Mouse (Mus musculus) heart, adult 2 months (tissue): ENCODE measurements around the gene Ccl5. TPM values are rescaled to one million over a fixed set of nuclear protein-coding genes. Genes with fewer than 3 reads are reported as not detected.
A peak's percentile ranks its signal among the peaks of the same experiment; 100 is the strongest.
"Not testable (repeated sequence)": the region's sequence is repeated elsewhere in the genome, so short reads cannot be mapped to it uniquely, and the experiment has no call there.

Experiments
- DNase-seq, 2 experiments: peaks; one replicate each; pipeline ENCODE4 v3.0.0; 2021
- H3K27ac ChIP-seq: fragments of 200-600 bp; 2 replicates; pipeline ENCODE4 v1.8.1; 2022
- H3K27me3 ChIP-seq: fragments of 200-500 bp; 2 replicates; pipeline ENCODE4 v1.6.1; 2012; ENCODE audit warnings: mild to moderate bottlenecking, low read length, inconsistent platforms, mixed read lengths; ENCODE audit not compliant: control insufficient read depth, insufficient read depth
- H3K36me3 ChIP-seq: fragments of 200-500 bp; 2 replicates; pipeline ENCODE4 v1.6.1; 2012; ENCODE audit warnings: low read length, inconsistent platforms; ENCODE audit not compliant: control insufficient read depth, insufficient read depth
- H3K4me1 ChIP-seq: fragments of 200-500 bp; 2 replicates; pipeline ENCODE4 v1.6.1; 2011; ENCODE audit warnings: low read length; ENCODE audit not compliant: control insufficient read depth, insufficient read depth
- H3K4me3 ChIP-seq: fragments of 200-600 bp; 2 replicates; pipeline ENCODE4 v1.8.1; 2022
- H3K79me2 ChIP-seq: fragments of 200-500 bp; replicated peaks from 2 replicates; pipeline ENCODE4 v1.6.1; 2012; ENCODE audit warnings: mild to moderate bottlenecking, inconsistent platforms, low read length, moderate library complexity, mixed read lengths; ENCODE audit not compliant: control insufficient read depth, insufficient read depth
- H3K9ac ChIP-seq: fragments of 200-500 bp; 2 replicates; pipeline ENCODE4 v1.6.1; 2012; ENCODE audit warnings: low read depth, mild to moderate bottlenecking, control low read depth, inconsistent platforms, low read length, mixed read lengths
- CTCF ChIP-seq: fragments of 200-600 bp; IDR thresholded peaks from 2 replicates; pipeline ENCODE4 v1.8.1; 2022; ENCODE audit warnings: antibody characterized with exemption, mild to moderate bottlenecking, moderate library complexity
- EP300 ChIP-seq: fragments of 200-500 bp; IDR thresholded peaks from 2 replicates; pipeline ENCODE4 v1.6.1; 2011; ENCODE audit warnings: low read depth, low read length, control low read depth; ENCODE audit not compliant: insufficient read depth
- POLR2A ChIP-seq: fragments of 200-500 bp; IDR thresholded peaks from 2 replicates; pipeline ENCODE4 v1.6.1; 2011; ENCODE audit warnings: mild to moderate bottlenecking, low read depth, low read length, control low read depth; ENCODE audit not compliant: insufficient read depth
- WGBS: fragments of 180-500 bp; shearing (Covaris S2); methylation state at CpG from one replicate; pipeline ENCODE4 v1.1.7; 2018; 5-methylcytosine and 5-hydroxymethylcytosine counted together
- intact Hi-C: fragments of 180-260 bp; cut with DNase I; formaldehyde crosslinking; loops from one replicate; pipeline ENCODE4 v1.15.1; 2025
- polyA plus RNA-seq: library from polyadenylated mRNA; depleted of rRNA; stranded (reverse); fragments of >200 nt; gene quantifications from 2 replicates; pipeline ENCODE4 v1.2.3, GENCODE M21; 2012
- total RNA-seq, 2 experiments: library from RNA; stranded (reverse); gene quantifications; 2 replicates each; pipeline ENCODE4 v1.2.3; 2021

The Ccl5 gene
- total and polyA plus RNA-seq, 3 experiments = 0.80 to 20.2 TPM; not detected in 1

DNA sequence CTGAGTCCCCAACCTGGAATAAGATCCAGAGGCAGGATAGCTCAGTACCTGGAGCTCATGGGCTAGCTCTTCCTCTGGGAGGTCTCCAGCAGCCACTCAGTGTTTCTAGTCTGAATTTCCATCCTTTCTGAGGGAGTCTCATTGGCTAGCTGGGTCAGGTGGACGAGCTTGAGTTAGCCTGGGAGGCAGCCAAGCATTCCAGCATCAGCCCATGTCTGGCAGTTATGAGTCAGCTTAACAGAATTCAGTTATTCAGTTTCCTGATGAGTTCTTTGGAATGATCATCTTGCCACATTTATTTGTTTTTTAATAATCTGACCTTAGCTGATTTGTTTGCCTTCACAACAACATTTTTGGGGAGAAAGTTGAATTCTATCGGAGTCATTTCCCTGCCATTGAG, 33.4 kb upstream of the Ccl5 start:
- no peak for TF ChIP-seq CTCF
- TF ChIP-seq EP300 = no peak
- no peak for TF ChIP-seq POLR2A
- DNase-seq = peak in 1 of 2 experiments; percentile 49
- H3K27ac ChIP-seq = no peak overlapping the region
- H3K79me2 ChIP-seq = no peaks in the 10 kb centered on the region
- intact Hi-C loops = no loop called here
- H3K4me3 ChIP-seq = no peak overlapping the region
- H3K9ac ChIP-seq = no peak overlapping the region
- H3K27me3 ChIP-seq = no peaks in the 10 kb centered on the region
- H3K36me3 ChIP-seq = no peaks in the 10 kb centered on the region
- 42% methylated on average over 2 of the region's 2 CpGs for WGBS
- H3K4me1 ChIP-seq = no peaks in the 10 kb centered on the region; the same call in 1 of the 2 replicates

DNA sequence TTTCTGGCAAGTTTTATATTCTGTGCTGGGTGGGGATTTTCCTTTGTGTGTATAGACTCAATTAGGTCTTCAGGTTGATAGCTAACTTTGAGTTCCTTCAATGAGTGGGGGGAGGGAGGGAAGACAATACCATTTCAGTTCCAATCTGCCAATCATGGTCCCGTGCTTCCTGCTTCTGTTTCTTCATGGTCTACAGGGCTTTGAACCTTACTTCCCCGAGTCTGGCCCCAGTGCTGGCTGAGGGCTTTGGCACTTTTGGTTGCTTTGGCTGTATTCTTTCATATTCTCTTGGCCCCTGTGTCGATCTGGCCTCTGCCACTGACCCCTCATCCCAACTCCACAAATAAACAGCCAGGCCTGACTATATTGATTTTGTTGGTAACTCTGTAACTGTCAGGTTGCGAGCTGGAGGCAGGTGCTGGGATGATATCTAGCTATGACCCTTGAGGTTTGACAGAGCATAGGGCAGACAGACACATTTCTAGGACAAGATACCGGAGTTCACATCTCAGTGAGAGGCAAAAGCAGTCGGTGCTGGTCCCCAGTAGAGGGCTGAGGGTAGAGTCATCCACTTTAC, 32.1 kb upstream of the Ccl5 start:
- TF ChIP-seq POLR2A = no peak
- TF ChIP-seq EP300 = no peak
- no peak for TF ChIP-seq CTCF
- no peak overlapping the region for H3K4me3 ChIP-seq
- H3K79me2 ChIP-seq = no peaks in the 10 kb centered on the region
- intact Hi-C loops = no loop called here
- WGBS = 59% methylated on average over 6 of the region's 6 CpGs
- H3K27me3 ChIP-seq = no peaks in the 10 kb centered on the region
- H3K27ac ChIP-seq = no peak overlapping the region
- no peak for DNase-seq
- no peak overlapping the region for H3K9ac ChIP-seq
- H3K36me3 ChIP-seq = no peaks in the 10 kb centered on the region
- H3K4me1 ChIP-seq = no peaks in the 10 kb centered on the region; the same call in 1 of the 2 replicates

DNA sequence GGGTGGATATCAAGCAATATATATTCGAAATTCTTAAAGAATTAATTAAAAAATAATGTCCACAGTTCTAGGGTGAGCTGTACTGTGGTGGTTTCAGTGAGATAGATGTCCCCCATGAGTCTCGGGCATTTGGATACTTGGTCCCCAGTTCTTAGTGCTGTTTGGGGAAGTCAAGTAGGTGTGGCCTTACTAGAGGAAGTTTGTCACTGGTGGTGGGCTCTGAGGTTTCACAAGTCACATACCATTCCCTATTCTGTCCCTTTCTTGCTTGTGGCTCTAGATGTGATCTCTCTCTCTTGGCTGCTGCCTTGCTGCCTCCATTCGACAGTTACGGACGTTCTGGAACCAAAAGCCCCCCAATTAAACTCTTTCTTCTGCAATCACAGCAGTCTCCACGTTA, 30.1 kb upstream of the Ccl5 start:
- no peak overlapping the region for H3K4me3 ChIP-seq
- no peaks in the 10 kb centered on the region for H3K36me3 ChIP-seq
- H3K4me1 ChIP-seq = no peaks in the 10 kb centered on the region; the same call in 1 of the 2 replicates
- 73% methylated on average over 6 of the region's 6 CpGs for WGBS
- intact Hi-C loops = no loop called here
- no peak overlapping the region for H3K27ac ChIP-seq
- H3K79me2 ChIP-seq = no peaks in the 10 kb centered on the region
- no peak overlapping the region for H3K9ac ChIP-seq
- DNase-seq = no peak
- TF ChIP-seq POLR2A (no peak), CTCF (no peak), EP300 (no peak)
- H3K27me3 ChIP-seq = no peaks in the 10 kb centered on the region

DNA sequence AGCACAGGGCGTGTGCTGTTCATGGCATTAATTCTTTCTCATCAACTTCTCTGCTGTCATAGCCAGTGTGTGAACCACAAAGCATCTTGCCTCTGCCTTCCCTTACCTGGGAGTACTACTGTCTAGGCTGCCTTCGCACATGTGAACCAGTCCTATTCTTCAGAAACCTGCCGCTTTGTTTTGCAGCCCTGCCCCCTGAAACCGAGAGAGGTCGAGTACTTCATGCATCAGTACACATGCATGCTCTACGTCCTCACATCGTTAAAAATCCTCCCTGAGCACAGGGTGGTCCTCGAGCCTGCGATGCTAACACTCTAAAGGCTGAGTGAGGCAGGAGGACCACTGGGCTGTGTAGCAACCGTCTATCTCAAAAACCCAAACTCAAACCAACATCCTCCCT, 26.8 kb upstream of the Ccl5 start:
- no peaks in the 10 kb centered on the region for H3K27me3 ChIP-seq
- H3K4me3 ChIP-seq = no peak overlapping the region
- WGBS = 82% methylated on average over 10 of the region's 10 CpGs
- no peaks in the 10 kb centered on the region for H3K36me3 ChIP-seq
- no peaks in the 10 kb centered on the region; the same call in 1 of the 2 replicates for H3K4me1 ChIP-seq
- TF ChIP-seq CTCF = no peak
- TF ChIP-seq POLR2A = no peak
- no peak for TF ChIP-seq EP300
- intact Hi-C loops = loop anchor here (5.0 kb wide), 1 partner anchor 75 kb away; no protein-coding TSS in a partner anchor
- no peak overlapping the region for H3K9ac ChIP-seq
- H3K79me2 ChIP-seq = no peaks in the 10 kb centered on the region
- DNase-seq = no peak
- no peak overlapping the region for H3K27ac ChIP-seq

DNA sequence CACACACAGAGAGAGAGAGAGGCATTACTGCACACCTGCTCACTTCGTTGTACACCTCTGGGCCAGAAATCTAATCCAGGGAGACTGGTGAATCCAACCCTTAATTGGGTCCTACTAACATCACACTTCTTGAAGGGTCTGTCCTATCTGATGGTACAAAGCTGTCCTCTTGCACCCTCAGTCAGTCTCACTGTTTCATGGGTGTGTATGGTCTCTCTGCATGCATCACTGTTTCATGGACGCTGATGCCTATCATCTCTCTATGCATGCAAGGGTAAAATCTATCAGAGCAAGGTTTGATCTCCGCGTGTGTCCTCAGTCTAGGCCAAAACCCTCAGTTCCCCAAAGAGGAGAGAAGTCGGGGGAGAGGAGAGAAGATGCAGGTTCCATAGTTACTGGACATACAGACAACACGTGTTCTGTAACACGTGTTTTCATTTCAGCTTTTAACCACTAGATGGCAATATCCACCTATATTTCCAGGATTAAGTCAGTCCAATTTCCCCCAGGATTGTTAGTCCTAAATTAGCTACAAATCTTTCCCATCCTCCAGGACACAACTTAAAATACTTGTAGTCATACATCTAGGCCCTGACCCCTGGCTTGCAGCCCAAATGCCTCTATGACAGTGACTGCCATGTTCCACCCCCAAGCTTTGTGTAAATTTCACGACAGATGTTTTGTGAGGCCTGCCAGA, 25.9 kb upstream of the Ccl5 start:
- H3K4me1 ChIP-seq = no peaks in the 10 kb centered on the region; the same call in 1 of the 2 replicates
- peak; percentile 27 to 39 for DNase-seq
- H3K9ac ChIP-seq = no peak overlapping the region
- no peaks in the 10 kb centered on the region for H3K79me2 ChIP-seq
- WGBS = 29% methylated on average over 8 of the region's 8 CpGs
- no peaks in the 10 kb centered on the region for H3K27me3 ChIP-seq
- H3K4me3 ChIP-seq = no peak overlapping the region
- H3K36me3 ChIP-seq = no peaks in the 10 kb centered on the region
- intact Hi-C loops = loop anchor here (1.0 to 5.0 kb wide), 2 partner anchors 76 to 183 kb away; no protein-coding TSS in a partner anchor
- TF ChIP-seq EP300 (no peak), POLR2A (no peak), CTCF (peak; percentile 89)
- no peak overlapping the region for H3K27ac ChIP-seq

DNA sequence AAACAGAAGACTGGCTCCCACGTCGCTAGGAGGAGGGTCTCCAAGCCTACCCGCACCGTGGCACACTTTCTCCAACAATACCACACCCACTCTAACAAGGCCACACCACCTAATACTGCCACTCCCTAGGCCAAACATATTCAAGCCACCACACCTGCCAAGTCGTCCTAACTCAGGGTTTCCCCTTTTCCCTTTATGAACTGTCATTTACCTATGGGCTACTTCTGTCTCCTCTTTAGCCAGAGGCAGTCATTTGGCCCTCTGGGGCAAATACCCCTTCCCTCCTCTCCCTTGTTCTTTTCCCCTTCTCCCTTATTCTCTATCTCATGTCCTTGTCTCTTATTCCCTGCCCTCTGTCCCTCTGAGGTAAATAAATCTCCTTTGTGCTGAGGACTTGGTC, 21.4 kb upstream of the Ccl5 start:
- Histone ChIP-seq H3K79me2 (no peaks in the 10 kb centered on the region), H3K36me3 (no peaks in the 10 kb centered on the region), H3K4me3 (no peak overlapping the region), H3K27me3 (no peaks in the 10 kb centered on the region), H3K4me1 (no peaks in the 10 kb centered on the region; the same call in 1 of the 2 replicates), H3K9ac (no peak overlapping the region), H3K27ac (no peak overlapping the region)
- WGBS = 86% methylated on average over 5 of the region's 5 CpGs
- intact Hi-C loops = no loop called here
- DNase-seq = no peak
- TF ChIP-seq CTCF = no peak
- TF ChIP-seq EP300 = no peak
- no peak for TF ChIP-seq POLR2A

DNA sequence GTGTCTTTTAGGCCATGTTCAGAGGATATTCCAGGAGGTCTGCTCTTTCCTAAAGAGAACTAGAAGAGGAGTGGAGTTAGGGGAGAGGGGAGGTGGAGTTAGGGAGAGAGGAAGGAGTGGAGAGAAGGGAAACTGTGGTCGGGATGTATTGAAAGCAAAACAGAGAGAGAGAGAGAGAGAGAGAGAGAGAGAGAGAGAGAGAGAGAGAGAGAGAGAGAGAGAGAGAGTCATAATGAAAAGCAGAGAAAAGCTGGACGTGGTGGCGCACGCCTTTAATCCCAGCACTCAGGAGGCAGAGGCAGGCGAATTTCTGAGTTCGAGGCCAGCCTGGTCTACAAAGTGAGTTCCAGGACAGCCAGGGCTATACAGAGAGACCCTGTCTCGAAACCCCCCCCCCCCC, 20.7 kb upstream of the Ccl5 start:
- H3K4me3 ChIP-seq, H3K27me3 ChIP-seq, H3K27ac ChIP-seq, H3K36me3 ChIP-seq, intact Hi-C loops, H3K79me2 ChIP-seq, H3K4me1 ChIP-seq, DNase-seq, H3K9ac ChIP-seq: not testable (repeated sequence)
- 81% methylated on average over 7 of the region's 7 CpGs for WGBS
